Mouse (Mus musculus): ENCODE measurements around the gene Adk. TPM values are rescaled to one million over a fixed set of nuclear protein-coding genes. Genes with fewer than 3 reads are reported as not detected.
"Not testable (repeated sequence)": the region's sequence is repeated elsewhere in the genome, so short reads cannot be mapped to it uniquely, and the experiment has no call there.

Adk gene
- polyA plus RNA-seq, 1 experiment from 2014 or later: 230 TPM

DNA sequence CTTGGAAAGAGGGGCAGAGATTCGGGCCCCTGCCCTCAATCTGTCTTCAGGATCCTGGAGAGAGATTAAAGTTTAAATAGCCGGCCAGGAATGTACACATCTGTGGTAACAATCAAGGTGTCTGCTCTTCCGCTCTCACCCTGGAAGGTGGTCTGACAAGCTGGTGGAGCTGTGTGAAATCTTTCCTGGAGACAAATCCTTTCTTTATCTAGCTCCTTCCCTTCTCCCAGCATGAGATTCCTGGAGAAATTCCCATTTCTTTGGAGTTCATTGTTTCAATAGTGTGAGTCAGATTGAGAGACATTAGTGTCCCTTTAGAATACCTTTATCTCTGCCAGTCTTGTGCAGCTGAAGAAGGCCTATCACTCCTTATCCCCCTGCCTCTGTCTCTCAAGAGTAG is 36.4 kb downstream of the Adk start:
- no peak for ATAC-seq
- H3K36me3 ChIP-seq: no peaks in the 10 kb centered on the region
- no peaks in the 10 kb centered on the region for H3K9me3 ChIP-seq
- 52% methylated on average over 3 of the region's 3 CpGs for WGBS
- no peak overlapping the region for H3K4me2 ChIP-seq (replicated peaks)
- H3K9ac ChIP-seq: no peak overlapping the region
- no peak overlapping the region for H3K4me3 ChIP-seq (replicated peaks)
- H3K27me3 ChIP-seq (replicated peaks): no peaks in the 10 kb centered on the region
- H3K4me1 ChIP-seq (replicated peaks): peaks cover 26% of the 10 kb centered on the region
- H3K27ac ChIP-seq: no peak overlapping the region

- no peak overlapping the region for H3K9ac ChIP-seq
- 49% methylated on average over 3 of the region's 3 CpGs for WGBS
- ATAC-seq: peak; percentile 71
- H3K27me3 ChIP-seq (replicated peaks): no peaks in the 10 kb centered on the region
- H3K27ac ChIP-seq: peak overlapping the region; percentile 25
- no peaks in the 10 kb centered on the region for H3K36me3 ChIP-seq
- no peaks in the 10 kb centered on the region for H3K9me3 ChIP-seq
- H3K4me1 ChIP-seq (replicated peaks): peaks cover 26% of the 10 kb centered on the region
- no peak overlapping the region for H3K4me3 ChIP-seq (replicated peaks)
- no peak overlapping the region for H3K4me2 ChIP-seq (replicated peaks)
These were observed 38.0 kb downstream of the Adk start for GRCm38 (mm10) chr14:21090400-21090799.

- no peak overlapping the region for H3K27ac ChIP-seq
- no peaks in the 10 kb centered on the region for H3K9me3 ChIP-seq
- H3K4me3 ChIP-seq (replicated peaks): no peak overlapping the region
- H3K4me1 ChIP-seq (replicated peaks): peaks cover 26% of the 10 kb centered on the region
- H3K36me3 ChIP-seq: no peaks in the 10 kb centered on the region
- WGBS: 73% methylated on average over 3 of the region's 3 CpGs
- no peak overlapping the region for H3K9ac ChIP-seq
- no peak overlapping the region for H3K4me2 ChIP-seq (replicated peaks)
- peak; percentile 78 for ATAC-seq
- no peaks in the 10 kb centered on the region for H3K27me3 ChIP-seq (replicated peaks)
These were observed 38.6 kb downstream of the Adk start for GRCm38 (mm10) chr14:21090930-21091486.

- not testable (repeated sequence) for H3K4me3 ChIP-seq (replicated peaks); H3K4me1 ChIP-seq (replicated peaks); ATAC-seq; H3K9me3 ChIP-seq; H3K9ac ChIP-seq; H3K36me3 ChIP-seq; H3K27me3 ChIP-seq (replicated peaks); H3K27ac ChIP-seq; H3K4me2 ChIP-seq (replicated peaks)
These were observed 41.8 kb downstream of the Adk start for GRCm38 (mm10) chr14:21094161-21094560.

GRCm38 (mm10) chr14:21096279-21096678 is 43.9 kb downstream of the Adk start:
- Histone ChIP-seq H3K4me1 (replicated peaks) (0 out of 2 replicates have a peak, but pooled peaks cover 3% of the 10 kb centered on the region), H3K36me3 (no peaks in the 10 kb centered on the region), H3K27me3 (replicated peaks) (no peaks in the 10 kb centered on the region), H3K9ac (no peak overlapping the region), H3K9me3 (no peaks in the 10 kb centered on the region), H3K4me3 (replicated peaks) (no peak overlapping the region), H3K4me2 (replicated peaks) (no peak overlapping the region), H3K27ac (peak overlapping the region; percentile 37; the same call in 1 of the 2 replicates)
- peak; percentile 65 for ATAC-seq

DNA sequence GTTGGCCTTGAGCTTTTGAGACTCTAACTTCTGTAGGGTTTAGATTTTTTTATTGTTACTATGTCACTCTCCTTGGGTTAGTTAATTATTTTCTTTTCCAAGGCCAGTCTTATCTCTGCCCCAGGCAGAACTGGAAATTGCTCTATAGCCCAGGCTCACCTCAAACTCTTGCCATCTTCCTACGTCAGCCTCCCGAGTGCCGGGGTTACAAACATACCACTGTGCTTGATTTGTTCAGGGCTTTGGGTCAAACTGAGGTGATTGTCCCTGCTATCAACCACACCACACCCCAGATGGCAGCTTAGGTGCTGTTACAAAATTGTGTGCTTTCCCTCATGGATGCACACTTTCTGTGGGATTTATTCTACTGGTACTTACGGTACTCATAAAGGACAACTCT is 44.3 kb downstream of the Adk start:
- H3K4me2 ChIP-seq (replicated peaks): peak overlapping the region; percentile 6; the same call in 1 of the 2 replicates
- no peaks in the 10 kb centered on the region for H3K36me3 ChIP-seq
- H3K27me3 ChIP-seq (replicated peaks): no peaks in the 10 kb centered on the region
- WGBS: 64% methylated on average over 4 of the region's 4 CpGs
- H3K4me3 ChIP-seq (replicated peaks): no peak overlapping the region
- H3K9ac ChIP-seq: no peak overlapping the region
- H3K27ac ChIP-seq: peak overlapping the region; percentile 62; the same call in 1 of the 2 replicates
- peak; percentile 98 for ATAC-seq
- H3K4me1 ChIP-seq (replicated peaks): peaks cover 6% of the 10 kb centered on the region
- no peaks in the 10 kb centered on the region for H3K9me3 ChIP-seq

GRCm38 (mm10) chr14:21099371-21099770 is 47.0 kb downstream of the Adk start:
- H3K9ac ChIP-seq: no peak overlapping the region
- H3K36me3 ChIP-seq: no peaks in the 10 kb centered on the region
- H3K27ac ChIP-seq: no peak overlapping the region
- no peak overlapping the region for H3K4me3 ChIP-seq (replicated peaks)
- 64% methylated on average over 7 of the region's 7 CpGs for WGBS
- ATAC-seq: no peak
- H3K4me2 ChIP-seq (replicated peaks): no peak overlapping the region
- H3K27me3 ChIP-seq (replicated peaks): no peaks in the 10 kb centered on the region
- no peaks in the 10 kb centered on the region for H3K9me3 ChIP-seq
- peaks cover 6% of the 10 kb centered on the region for H3K4me1 ChIP-seq (replicated peaks)

GRCm38 (mm10) chr14:21100876-21101275 is 48.5 kb downstream of the Adk start:
- Histone ChIP-seq H3K4me3 (replicated peaks) (no peak overlapping the region), H3K4me2 (replicated peaks) (no peak overlapping the region), H3K36me3 (no peaks in the 10 kb centered on the region), H3K27ac (no peak overlapping the region), H3K9ac (no peak overlapping the region), H3K27me3 (replicated peaks) (no peaks in the 10 kb centered on the region), H3K4me1 (replicated peaks) (peaks cover 6% of the 10 kb centered on the region), H3K9me3 (no peaks in the 10 kb centered on the region)
- no peak for ATAC-seq
- WGBS: 64% methylated on average over 2 of the region's 2 CpGs

DNA sequence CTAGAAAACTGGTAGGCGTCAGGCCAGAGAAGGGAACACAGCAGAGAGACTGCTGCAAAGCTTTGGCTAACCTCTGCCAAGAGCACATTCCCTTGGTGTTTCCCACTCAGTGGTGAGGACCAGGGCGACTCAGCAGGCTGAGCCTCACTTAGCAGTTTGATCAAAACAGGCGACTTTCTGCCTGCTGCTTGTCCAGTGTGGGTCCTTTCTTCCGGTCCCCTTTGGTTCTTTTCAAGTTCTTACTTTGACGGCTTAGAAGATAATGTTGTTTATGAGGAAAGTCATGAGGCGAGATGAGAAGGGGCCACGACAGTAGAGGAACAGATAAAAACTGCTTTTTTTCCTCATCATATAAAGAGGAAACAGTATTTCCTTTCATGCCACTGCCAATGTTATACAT is 49.2 kb downstream of the Adk start:
- no peaks in the 10 kb centered on the region for H3K27me3 ChIP-seq (replicated peaks)
- 34% methylated on average over 7 of the region's 7 CpGs for WGBS

DNA sequence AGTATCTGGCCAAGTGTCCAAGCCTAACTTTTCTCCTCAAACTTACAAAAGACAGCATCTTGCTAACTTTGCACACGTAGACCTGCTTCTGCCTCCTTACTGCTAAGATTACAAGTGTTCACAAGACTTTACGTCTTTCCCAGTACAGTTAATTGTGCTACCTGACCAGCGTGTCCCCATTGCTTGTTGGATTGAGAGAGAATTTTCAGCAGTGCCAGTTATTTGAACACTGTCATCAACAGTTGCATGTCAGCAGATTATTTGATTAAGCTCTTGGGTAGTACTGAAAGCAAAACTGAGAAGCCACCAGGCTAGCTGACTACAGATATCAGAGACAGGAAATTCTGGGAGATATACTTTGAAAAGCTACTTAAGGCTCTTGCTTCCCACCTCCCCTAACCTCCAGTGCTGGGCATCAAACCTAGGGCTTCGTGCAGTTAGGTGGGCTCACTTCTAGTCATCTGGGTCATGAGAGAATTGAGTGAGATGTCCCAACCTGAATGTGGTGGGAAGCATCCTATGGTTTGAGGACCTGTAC is 50.4 kb downstream of the Adk start:
- Histone ChIP-seq H3K9ac (no peak overlapping the region), H3K4me3 (replicated peaks) (no peak overlapping the region), H3K9me3 (no peaks in the 10 kb centered on the region), H3K27ac (no peak overlapping the region), H3K4me2 (replicated peaks) (no peak overlapping the region), H3K4me1 (replicated peaks) (peaks cover 6% of the 10 kb centered on the region), H3K36me3 (no peaks in the 10 kb centered on the region), H3K27me3 (replicated peaks) (no peaks in the 10 kb centered on the region)
- ATAC-seq: no peak
- WGBS: 90% methylated on average over 4 of the region's 4 CpGs

More for the DNA sequence above, 49.2 kb downstream of the Adk start:
- Histone ChIP-seq H3K9ac (no peak overlapping the region), H3K27ac (no peak overlapping the region), H3K4me1 (replicated peaks) (peaks cover 6% of the 10 kb centered on the region), H3K9me3 (no peaks in the 10 kb centered on the region), H3K4me3 (replicated peaks) (no peak overlapping the region), H3K4me2 (replicated peaks) (no peak overlapping the region), H3K36me3 (no peaks in the 10 kb centered on the region)
- ATAC-seq: no peak

- no peak overlapping the region for H3K4me3 ChIP-seq (replicated peaks)
- no peak overlapping the region for H3K9ac ChIP-seq
- no peak overlapping the region for H3K27ac ChIP-seq
- no peak overlapping the region for H3K4me2 ChIP-seq (replicated peaks)
- no peaks in the 10 kb centered on the region for H3K27me3 ChIP-seq (replicated peaks)
- no peak for ATAC-seq
- H3K9me3 ChIP-seq: no peaks in the 10 kb centered on the region
- no peaks in the 10 kb centered on the region for H3K36me3 ChIP-seq
- H3K4me1 ChIP-seq (replicated peaks): peaks cover 3% of the 10 kb centered on the region
These were observed 52.7 kb downstream of the Adk start for GRCm38 (mm10) chr14:21105049-21105448.

DNA sequence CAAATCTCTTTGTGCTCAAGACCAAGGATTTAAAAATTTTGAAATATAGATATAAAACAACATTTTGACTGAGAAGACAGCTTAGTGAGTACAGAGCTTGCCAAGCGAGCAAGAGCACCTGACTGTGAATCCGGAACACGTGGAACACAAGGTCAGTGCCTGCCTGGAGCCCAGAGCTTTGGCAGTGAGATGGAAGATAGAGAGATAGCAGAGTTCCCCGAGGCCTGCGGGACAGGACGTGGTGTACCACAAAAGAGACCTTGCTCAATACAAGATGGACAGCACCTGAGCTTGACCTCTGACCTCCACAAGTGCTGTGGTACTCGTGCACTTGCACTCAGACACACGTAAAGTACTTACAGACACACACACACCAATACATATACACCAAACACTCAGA is 54.2 kb downstream of the Adk start:
- H3K4me1 ChIP-seq (replicated peaks): peaks cover under 1% of the 10 kb centered on the region
- no peaks in the 10 kb centered on the region for H3K36me3 ChIP-seq
- no peak overlapping the region for H3K9ac ChIP-seq
- H3K9me3 ChIP-seq: no peaks in the 10 kb centered on the region
- WGBS: 81% methylated on average over 8 of the region's 8 CpGs
- peak; percentile 65 for ATAC-seq
- no peak overlapping the region for H3K4me3 ChIP-seq (replicated peaks)
- H3K27ac ChIP-seq: no peak overlapping the region
- no peaks in the 10 kb centered on the region for H3K27me3 ChIP-seq (replicated peaks)
- H3K4me2 ChIP-seq (replicated peaks): no peak overlapping the region

GRCm38 (mm10) chr14:21107551-21107950 is 55.2 kb downstream of the Adk start:
- no peak for ATAC-seq
- H3K27ac ChIP-seq: no peak overlapping the region
- H3K27me3 ChIP-seq (replicated peaks): no peaks in the 10 kb centered on the region
- no peaks in the 10 kb centered on the region for H3K9me3 ChIP-seq
- no peak overlapping the region for H3K4me2 ChIP-seq (replicated peaks)
- H3K4me3 ChIP-seq (replicated peaks): no peak overlapping the region
- WGBS: 85% methylated on average over 3 of the region's 3 CpGs
- H3K9ac ChIP-seq: no peak overlapping the region
- no peaks in the 10 kb centered on the region for H3K4me1 ChIP-seq (replicated peaks)
- no peaks in the 10 kb centered on the region for H3K36me3 ChIP-seq
